19 mouse cellular contexts compared by ENCODE assay signal in genomic region chr2:105125641-105126040, GRCm38 (mm10). TPM values are rescaled to one million over a fixed set of nuclear protein-coding genes. Genes with fewer than 3 reads are reported as not detected.
DNase-seq lines count a peak whose midpoint lies in the region; ATAC-seq and TF ChIP-seq lines count a peak whose summit lies in the region.
"Had no signal": no experiment of that assay in that cellular context is flagged by ENCODE, and none has a peak within 500 bp of the region (broad histone marks: within the 10 kb centered on the region; RNA-seq: fewer than 3 reads in every experiment).

No protein-coding gene starts in this region.

- DNase-seq in forebrain, postnatal 0 days: peak; percentile 21
- no peak for DNase-seq in kidney, adult 2 months
- DNase-seq in spleen, adult 2 months (ENCODE audit: low read depth in 1 of 2, low spot score in 2 of 2): no peak
- no peak for DNase-seq in spleen, adult 18-20 months
- no peak for DNase-seq in stomach, postnatal 0 days (ENCODE audit: low spot score)
- DNase-seq in left cerebral cortex, adult 8-10 months (ENCODE audit: low spot score in 2 of 2): no peak
- DNase-seq: cerebellum, adult 9-10 months; thymus, postnatal 4 days had no signal

- H3K9ac ChIP-seq in forebrain, postnatal 0 days: no peak overlapping the region
- H3K9ac ChIP-seq in forebrain, embryonic 12.5 days: no peak overlapping the region
- peak overlapping the region; percentile 97 for H3K9ac ChIP-seq in kidney, embryonic 14.5 days (ENCODE audit: low read depth, low read length)
- H3K9ac ChIP-seq in stomach, postnatal 0 days (ENCODE audit: low read length): no peak overlapping the region

- H3K9me3 ChIP-seq in forebrain, postnatal 0 days (ENCODE audit: low read length): no peaks in the 10 kb centered on the region
- no peaks in the 10 kb centered on the region for H3K9me3 ChIP-seq in forebrain, embryonic 12.5 days
- H3K9me3 ChIP-seq in kidney, embryonic 14.5 days (ENCODE audit: control insufficient read depth, low read length): no peaks in the 10 kb centered on the region
- no peaks in the 10 kb centered on the region for H3K9me3 ChIP-seq in stomach, postnatal 0 days (ENCODE audit: control insufficient read depth, low read length)

- TF ChIP-seq POLR2A in kidney, adult 2 months (IDR thresholded peaks at IDR 0.05; ENCODE audit: low read depth, low read length): no peak
- no peak for TF ChIP-seq POLR2A in spleen, adult 2 months (IDR thresholded peaks at IDR 0.05; ENCODE audit: low read depth, low read length)

- TF ChIP-seq EP300 in stomach, postnatal 0 days (optimal IDR thresholded peaks at IDR 0.05): no peak

- H3K4me3 ChIP-seq in forebrain, postnatal 0 days (ENCODE audit: low read depth, low read length): no peak overlapping the region
- H3K4me3 ChIP-seq in forebrain, embryonic 12.5 days (replicated peaks): no peak overlapping the region
- peak overlapping the region; percentile 80 for H3K4me3 ChIP-seq in kidney, embryonic 14.5 days (ENCODE audit: low read length)
- no peak overlapping the region for H3K4me3 ChIP-seq in kidney, adult 2 months (ENCODE audit: insufficient read depth, low read depth, low read length)
- no peak overlapping the region for H3K4me3 ChIP-seq in spleen, adult 2 months (ENCODE audit: extremely low read depth, insufficient read depth, insufficient read length)
- 0 out of 2 replicates have a peak overlapping the region, but pooled peaks have one; percentile 2 for H3K4me3 ChIP-seq in stomach, postnatal 0 days (ENCODE audit: low read depth, low read length)
- H3K4me3 ChIP-seq: myocyte had no signal

- H3K27ac ChIP-seq in forebrain, postnatal 0 days (ENCODE audit: low read depth, low read length): no peak overlapping the region
- no peak overlapping the region for H3K27ac ChIP-seq in forebrain, embryonic 12.5 days
- H3K27ac ChIP-seq in kidney, embryonic 14.5 days (ENCODE audit: low read depth, low read length): peak overlapping the region; percentile 95
- H3K27ac ChIP-seq in kidney, adult 2 months (ENCODE audit: insufficient read depth, low read depth, low read length): no peak overlapping the region
- 0 out of 2 replicates have a peak overlapping the region, but pooled peaks have one; percentile 32 for H3K27ac ChIP-seq in spleen, adult 2 months (ENCODE audit: insufficient read depth, low read length)
- H3K27ac ChIP-seq in stomach, postnatal 0 days (replicated peaks): no peak overlapping the region

- H3K4me2 ChIP-seq in forebrain, postnatal 0 days (ENCODE audit: low read depth): no peak overlapping the region
- H3K4me2 ChIP-seq in forebrain, embryonic 12.5 days: no peak overlapping the region
- peak overlapping the region; percentile 59 for H3K4me2 ChIP-seq in kidney, embryonic 14.5 days (replicated peaks; ENCODE audit: low read depth, low read length)
- H3K4me2 ChIP-seq in stomach, postnatal 0 days (replicated peaks; ENCODE audit: low read depth): no peak overlapping the region

- no peaks in the 10 kb centered on the region for H3K36me3 ChIP-seq in forebrain, postnatal 0 days (ENCODE audit: insufficient read depth)
- H3K36me3 ChIP-seq in forebrain, embryonic 12.5 days (replicated peaks): no peaks in the 10 kb centered on the region
- no peaks in the 10 kb centered on the region for H3K36me3 ChIP-seq in kidney, embryonic 14.5 days (ENCODE audit: control insufficient read depth, insufficient read depth, low read length)
- no peaks in the 10 kb centered on the region for H3K36me3 ChIP-seq in kidney, adult 2 months (ENCODE audit: control insufficient read depth, insufficient read depth, low read length)
- H3K36me3 ChIP-seq in spleen, adult 2 months (ENCODE audit: control insufficient read depth, insufficient read depth, low read length): no peaks in the 10 kb centered on the region
- H3K36me3 ChIP-seq in stomach, postnatal 0 days (ENCODE audit: control insufficient read depth, insufficient read depth, low read length): no peaks in the 10 kb centered on the region

- H3K27me3 ChIP-seq in forebrain, postnatal 0 days (ENCODE audit: insufficient read depth, low read length): peaks cover 84% of the 10 kb centered on the region
- H3K27me3 ChIP-seq in forebrain, embryonic 12.5 days: peaks cover 99% of the 10 kb centered on the region
- H3K27me3 ChIP-seq in kidney, embryonic 14.5 days (ENCODE audit: control insufficient read depth, insufficient read depth, low read length): peaks cover 21% of the 10 kb centered on the region; the same call in 1 of the 2 replicates
- peaks cover 15% of the 10 kb centered on the region for H3K27me3 ChIP-seq in kidney, adult 2 months (replicated peaks; ENCODE audit: control insufficient read depth, insufficient read depth, low read length)
- H3K27me3 ChIP-seq in spleen, adult 2 months (ENCODE audit: control insufficient read depth, insufficient read depth, low read length): peaks cover 36% of the 10 kb centered on the region
- H3K27me3 ChIP-seq in stomach, postnatal 0 days (ENCODE audit: control insufficient read depth, insufficient read depth, low read length): peaks cover 52% of the 10 kb centered on the region

- ATAC-seq in forebrain, postnatal 0 days: no peak
- no peak for ATAC-seq in forebrain, embryonic 12.5 days (ENCODE audit: low FRiP score)
- ATAC-seq in kidney, embryonic 14.5 days (ENCODE audit: low FRiP score, low TSS enrichment): no peak
- ATAC-seq in stomach, postnatal 0 days (ENCODE audit: low FRiP score, low TSS enrichment): no peak

- WGBS in forebrain, postnatal 0 days: 2% methylated on average over 15 of the region's 15 CpGs
- WGBS in forebrain, embryonic 12.5 days: 3% methylated on average over 15 of the region's 15 CpGs
- 2% methylated on average over 15 of the region's 15 CpGs for WGBS in kidney, embryonic 14.5 days
- 18% methylated on average over 15 of the region's 15 CpGs for WGBS in kidney, adult 2 months
- WGBS in spleen, adult 2 months: 16% methylated on average over 15 of the region's 15 CpGs
- 6% methylated on average over 15 of the region's 15 CpGs for WGBS in stomach, postnatal 0 days

- no peaks in the 10 kb centered on the region for H3K4me1 ChIP-seq in forebrain, postnatal 0 days (ENCODE audit: insufficient read depth)
- H3K4me1 ChIP-seq in forebrain, embryonic 12.5 days: peaks cover 22% of the 10 kb centered on the region
- peaks cover 11% of the 10 kb centered on the region; the same call in 1 of the 2 replicates for H3K4me1 ChIP-seq in kidney, embryonic 14.5 days (ENCODE audit: control insufficient read depth, insufficient read depth, low read length)
- H3K4me1 ChIP-seq in kidney, adult 2 months (ENCODE audit: control insufficient read depth, insufficient read depth, low read length): no peaks in the 10 kb centered on the region
- H3K4me1 ChIP-seq in spleen, adult 2 months (ENCODE audit: control insufficient read depth, insufficient read depth, insufficient read length): no peaks in the 10 kb centered on the region
- H3K4me1 ChIP-seq in stomach, postnatal 0 days (replicated peaks; ENCODE audit: control insufficient read depth, insufficient read depth): no peaks in the 10 kb centered on the region

- TF ChIP-seq CTCF in forebrain, postnatal 0 days (IDR thresholded peaks at IDR 0.05; ENCODE audit: low read depth): no peak
- no peak for TF ChIP-seq CTCF in kidney, adult 2 months (conservative IDR thresholded peaks at IDR 0.05; ENCODE audit: insufficient read depth, insufficient read length, low read depth, low read length)
- TF ChIP-seq CTCF in spleen, adult 2 months (IDR thresholded peaks at IDR 0.05; ENCODE audit: extremely low read depth, insufficient read depth, insufficient read length, insufficient replicate concordance): no peak
- no peak for TF ChIP-seq CTCF in stomach, postnatal 0 days (IDR thresholded peaks at IDR 0.05; ENCODE audit: low read depth)

RNA-seq across cellular contexts. Expression of gene Wt1, which starts 0.7 kb away (rescaled TPM):
- 0.08 and 0.14 TPM in 2 replicates for total RNA-seq in forebrain, postnatal 0 days (2014; rRNA removed)
- polyA plus RNA-seq in forebrain, postnatal 0 days (2015; fragmentation: Nextera tagmentation; extraction: Ambion mirVana): 0.19 and 0.24 TPM in 2 replicates
- 0.37 TPM in 1 of 2 replicates, not detected in the other for polyA plus RNA-seq in forebrain, embryonic 12.5 days (2016; fragmentation: Nextera tagmentation; extraction: Ambion mirVana)
- 108 and 164 TPM in 2 replicates for polyA plus RNA-seq in kidney, embryonic 14.5 days (2014; fragmentation: Nextera tagmentation; extraction: Ambion mirVana)
- 16.9 and 20.8 TPM in 2 replicates for polyA plus RNA-seq in kidney, adult 2 months (2012; rRNA removed)
- 18.5 and 30.7 TPM in 2 replicates for polyA plus RNA-seq in spleen, adult 2 months (2012; rRNA removed)
- polyA plus RNA-seq in stomach, postnatal 0 days (2015; fragmentation: Nextera tagmentation; extraction: Ambion mirVana): 3.6 and 5.0 TPM in 2 replicates
- under 1 TPM; 0.32 to 0.79 (median 0.53) TPM for total RNA-seq in left cerebral cortex, adult 8-10 months (2022)
- total RNA-seq: megakaryocyte-erythroid progenitor cell, adult 5-6 weeks had no signal
- polyA plus RNA-seq: myocyte had no signal

RNA-seq across cellular contexts. Expression of gene Gm11060, which starts 33.8 kb away (rescaled TPM):
- total RNA-seq in forebrain, postnatal 0 days (2014; rRNA removed): not detected in 2 replicates
- polyA plus RNA-seq in forebrain, postnatal 0 days (2015; fragmentation: Nextera tagmentation; extraction: Ambion mirVana): not detected in 2 replicates
- not detected in 2 replicates for polyA plus RNA-seq in forebrain, embryonic 12.5 days (2016; fragmentation: Nextera tagmentation; extraction: Ambion mirVana)
- not detected in 2 replicates for polyA plus RNA-seq in kidney, embryonic 14.5 days (2014; fragmentation: Nextera tagmentation; extraction: Ambion mirVana)
- not detected in 2 replicates for polyA plus RNA-seq in kidney, adult 2 months (2012; rRNA removed)
- polyA plus RNA-seq in spleen, adult 2 months (2012; rRNA removed): not detected in 2 replicates
- not detected in 2 replicates for polyA plus RNA-seq in stomach, postnatal 0 days (2015; fragmentation: Nextera tagmentation; extraction: Ambion mirVana)
- not detected for total RNA-seq in left cerebral cortex, adult 8-10 months (2022)
- total RNA-seq: adrenal gland, postnatal 14 days; ES-E14; left cerebral cortex, adult 18-20 months; megakaryocyte-erythroid progenitor cell, adult 5-6 weeks had no signal
- polyA plus RNA-seq: embryonic facial prominence, embryonic 11.5 days; gonadal fat pad, adult 2 months; limb, embryonic 14.5 days; lung, postnatal 0 days; myocyte had no signal

Comparison
In these comparisons a context has a peak if more than half of its experiments do, and no peak if none do; other contexts are left out.
1. H3K27ac ChIP-seq: peak in kidney, embryonic 14.5 days (single experiment) and spleen, adult 2 months (single experiment); none in forebrain, postnatal 0 days (single experiment), forebrain, embryonic 12.5 days (single experiment), kidney, adult 2 months (single experiment) and stomach, postnatal 0 days (single experiment).
2. H3K4me3 ChIP-seq: peak in kidney, embryonic 14.5 days (single experiment) and stomach, postnatal 0 days (single experiment); none in forebrain, postnatal 0 days (single experiment), forebrain, embryonic 12.5 days (single experiment), kidney, adult 2 months (single experiment) and spleen, adult 2 months (single experiment).